Mouse (Mus musculus): ENCODE data around the gene Hcn1. TPM values are rescaled to one million over a fixed set of nuclear protein-coding genes. Genes with fewer than 3 reads are reported as not detected.
A peak's percentile ranks its signal among the peaks of the same experiment; 100 is the strongest.

Hcn1 gene
- polyA plus RNA-seq, 1 experiment from 2014 or later: 0.10 TPM

DNA sequence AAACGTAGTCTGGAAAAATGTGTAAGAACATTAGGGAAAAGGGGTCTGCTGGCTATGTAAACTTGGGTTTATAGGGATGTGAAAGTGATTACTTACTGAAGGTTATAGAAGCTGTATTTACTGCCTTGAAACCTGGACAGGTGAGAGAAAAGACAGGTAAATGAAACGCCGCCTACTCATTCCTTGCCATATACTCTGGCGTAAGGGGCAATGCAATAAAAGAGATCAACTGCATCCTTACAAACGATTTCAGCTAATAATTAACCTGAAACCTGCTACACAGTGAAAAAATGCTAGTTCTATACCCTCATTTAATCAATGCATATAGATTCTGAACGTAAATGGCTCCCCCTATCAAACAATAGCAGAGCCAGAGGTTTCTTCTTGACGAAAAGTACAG lies 17.4 kb downstream of the Hcn1 start:
- H3K4me1 ChIP-seq: no peaks in the 10 kb centered on the region
- H3K9ac ChIP-seq (replicated peaks): no peak overlapping the region
- WGBS: 85% methylated on average over 7 of the region's 7 CpGs
- no peak for ATAC-seq (ENCODE audit: low FRiP score, low read depth)
- H3K36me3 ChIP-seq: no peaks in the 10 kb centered on the region
- no peaks in the 10 kb centered on the region for H3K27me3 ChIP-seq
- H3K4me2 ChIP-seq (replicated peaks): no peak overlapping the region
- no peak overlapping the region for H3K27ac ChIP-seq (replicated peaks)
- H3K9me3 ChIP-seq: no peaks in the 10 kb centered on the region
- H3K4me3 ChIP-seq: no peak overlapping the region

DNA sequence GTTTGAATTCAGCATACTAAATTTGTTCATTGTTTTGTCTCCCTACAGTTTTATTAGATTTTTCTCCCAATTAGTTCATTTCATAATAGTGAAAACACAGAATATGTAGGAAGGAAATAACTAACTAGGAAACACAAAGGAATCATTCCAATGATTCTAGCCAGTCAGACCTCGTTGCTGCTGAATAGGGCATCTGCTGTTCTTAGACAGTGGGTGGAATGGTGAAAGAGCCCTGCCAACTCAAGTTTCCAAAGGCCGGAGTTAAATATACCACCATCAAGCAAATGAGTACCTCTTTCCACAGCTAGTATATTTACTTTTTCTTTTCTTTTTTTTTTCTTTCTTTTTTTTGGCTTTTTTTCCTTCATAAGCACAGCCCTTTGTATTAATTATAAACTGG lies 55.4 kb downstream of the Hcn1 start:
- Histone ChIP-seq H3K27me3 (no peaks in the 10 kb centered on the region), H3K4me1 (no peaks in the 10 kb centered on the region), H3K4me2 (replicated peaks) (no peak overlapping the region), H3K36me3 (no peaks in the 10 kb centered on the region), H3K9ac (replicated peaks) (no peak overlapping the region), H3K4me3 (no peak overlapping the region), H3K27ac (replicated peaks) (no peak overlapping the region), H3K9me3 (no peaks in the 10 kb centered on the region)
- WGBS: 65% methylated on average over 2 of the region's 2 CpGs
- ATAC-seq (ENCODE audit: low FRiP score, low read depth): no peak

DNA sequence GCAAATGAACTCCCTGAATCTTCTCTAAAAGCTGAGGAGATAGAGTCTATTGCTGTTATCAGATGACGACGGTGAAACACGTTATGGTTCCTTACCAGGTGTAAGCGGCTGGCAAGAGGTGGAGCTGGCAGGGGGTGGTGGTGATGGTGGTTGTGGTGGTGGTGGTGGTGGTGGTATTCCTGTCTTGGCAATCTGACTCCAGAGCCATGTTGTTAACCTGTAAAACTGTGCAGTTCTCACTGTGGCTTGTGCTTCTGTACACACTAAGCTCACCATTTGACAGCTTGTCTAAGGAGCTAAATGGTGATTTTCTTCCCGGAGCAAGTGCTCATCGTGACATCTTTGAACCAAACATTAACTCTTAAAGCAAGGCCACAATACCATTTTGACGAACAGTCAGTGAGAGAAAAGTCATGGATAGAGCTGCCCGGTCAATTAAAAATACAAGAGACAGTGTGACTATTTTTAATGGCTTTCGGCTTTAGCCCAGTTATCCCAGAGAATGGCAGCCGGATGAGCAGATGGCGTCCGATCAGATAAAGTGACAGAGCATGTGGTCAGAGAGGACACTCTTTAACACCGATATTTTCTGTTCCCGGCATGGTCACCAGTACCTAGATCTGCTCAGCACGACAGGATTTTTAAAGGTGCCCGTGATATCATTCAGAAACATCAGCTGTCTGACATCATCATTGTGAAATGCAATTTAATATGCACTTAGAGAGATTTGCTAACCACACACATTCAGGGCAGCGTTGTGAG lies 56.5 kb downstream of the Hcn1 start:
- Histone ChIP-seq H3K36me3 (no peaks in the 10 kb centered on the region), H3K27ac (replicated peaks) (no peak overlapping the region), H3K4me2 (replicated peaks) (no peak overlapping the region), H3K9me3 (no peaks in the 10 kb centered on the region), H3K27me3 (no peaks in the 10 kb centered on the region), H3K4me3 (no peak overlapping the region), H3K4me1 (no peaks in the 10 kb centered on the region), H3K9ac (replicated peaks) (no peak overlapping the region)
- 85% methylated on average over 17 of the region's 17 CpGs for WGBS
- peak; percentile 44; the same call in 1 of the 2 replicates for ATAC-seq (ENCODE audit: low FRiP score, low read depth)

DNA sequence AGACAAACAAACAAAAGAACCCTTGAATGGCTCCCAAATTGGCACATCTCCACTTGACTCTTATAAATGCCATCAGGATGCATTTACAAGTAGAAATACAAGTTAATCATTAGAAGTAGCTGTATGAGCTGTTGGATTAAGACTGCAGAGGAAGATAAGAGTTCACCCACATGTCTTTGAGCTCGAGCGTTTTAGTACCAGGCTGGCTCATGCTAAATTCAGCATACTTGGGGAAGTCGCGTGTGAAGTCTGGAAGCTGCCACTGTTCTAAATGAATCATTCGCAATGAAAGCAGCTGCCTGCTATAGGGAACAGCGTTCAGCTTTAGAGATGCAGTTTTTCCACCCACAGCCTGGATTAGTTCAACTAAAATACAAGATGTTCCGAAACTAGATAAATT lies 57.4 kb downstream of the Hcn1 start:
- ATAC-seq (ENCODE audit: low FRiP score, low read depth): no peak

DNA sequence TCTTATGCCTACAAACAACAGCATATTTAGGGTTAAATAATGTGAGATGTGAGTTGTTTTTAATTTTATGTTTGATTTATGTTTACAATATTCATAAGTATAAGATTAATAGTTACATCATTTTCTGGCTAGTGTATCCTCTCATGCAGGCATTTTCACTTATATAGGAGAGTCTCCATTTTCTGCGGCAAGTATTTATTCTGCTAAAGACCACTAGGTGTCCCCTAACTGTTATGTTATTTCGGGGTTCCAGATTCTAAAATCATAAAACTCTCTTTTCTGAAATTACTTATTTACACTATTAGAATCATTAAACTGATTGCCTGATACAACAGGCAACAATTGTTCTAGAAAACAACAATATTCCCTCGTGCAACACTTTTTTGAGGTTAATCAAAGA lies 60.5 kb downstream of the Hcn1 start:
- no peaks in the 10 kb centered on the region for H3K4me1 ChIP-seq
- H3K9ac ChIP-seq (replicated peaks): no peak overlapping the region
- H3K4me2 ChIP-seq (replicated peaks): no peak overlapping the region
- no peak overlapping the region for H3K27ac ChIP-seq (replicated peaks)
- H3K27me3 ChIP-seq: no peaks in the 10 kb centered on the region
- no peak overlapping the region for H3K4me3 ChIP-seq
- WGBS: 79% methylated on average over 3 of the region's 3 CpGs
- ATAC-seq (ENCODE audit: low FRiP score, low read depth): no peak
- H3K36me3 ChIP-seq: no peaks in the 10 kb centered on the region
- no peaks in the 10 kb centered on the region for H3K9me3 ChIP-seq

More for the DNA sequence above, 57.4 kb downstream of the Hcn1 start:
- no peaks in the 10 kb centered on the region for H3K4me1 ChIP-seq
- H3K9me3 ChIP-seq: no peaks in the 10 kb centered on the region
- no peak overlapping the region for H3K4me3 ChIP-seq
- H3K27ac ChIP-seq (replicated peaks): no peak overlapping the region
- no peak overlapping the region for H3K9ac ChIP-seq (replicated peaks)
- no peak overlapping the region for H3K4me2 ChIP-seq (replicated peaks)
- no peaks in the 10 kb centered on the region for H3K36me3 ChIP-seq
- 75% methylated on average over 7 of the region's 7 CpGs for WGBS
- H3K27me3 ChIP-seq: no peaks in the 10 kb centered on the region

DNA sequence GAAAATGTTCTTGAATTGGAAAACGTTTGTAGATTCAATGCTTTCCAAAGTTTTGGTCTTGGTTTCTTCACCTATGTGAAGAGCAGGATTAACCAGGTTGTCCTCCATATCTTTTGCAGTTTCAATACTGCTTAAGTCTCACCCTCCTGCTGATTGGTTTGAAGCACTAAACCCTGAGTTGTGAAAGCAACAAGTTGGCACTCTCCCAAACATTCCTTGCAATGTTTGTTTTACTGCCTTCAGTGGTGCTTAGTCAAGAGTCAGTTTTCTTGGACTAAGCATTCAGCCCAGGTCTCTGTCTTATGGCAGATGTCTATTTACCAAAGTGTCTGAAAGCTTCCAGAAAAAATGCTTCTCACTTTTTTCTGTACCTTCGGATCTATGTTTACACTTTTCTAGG lies 67.2 kb downstream of the Hcn1 start:
- no peaks in the 10 kb centered on the region for H3K27me3 ChIP-seq
- no peak overlapping the region for H3K27ac ChIP-seq (replicated peaks)
- ATAC-seq (ENCODE audit: low FRiP score, low read depth): no peak
- H3K36me3 ChIP-seq: no peaks in the 10 kb centered on the region
- no peaks in the 10 kb centered on the region for H3K4me1 ChIP-seq
- H3K9me3 ChIP-seq: no peaks in the 10 kb centered on the region
- WGBS: 67% methylated on average over 2 of the region's 2 CpGs
- no peak overlapping the region for H3K4me3 ChIP-seq
- H3K4me2 ChIP-seq (replicated peaks): no peak overlapping the region
- H3K9ac ChIP-seq (replicated peaks): no peak overlapping the region

DNA sequence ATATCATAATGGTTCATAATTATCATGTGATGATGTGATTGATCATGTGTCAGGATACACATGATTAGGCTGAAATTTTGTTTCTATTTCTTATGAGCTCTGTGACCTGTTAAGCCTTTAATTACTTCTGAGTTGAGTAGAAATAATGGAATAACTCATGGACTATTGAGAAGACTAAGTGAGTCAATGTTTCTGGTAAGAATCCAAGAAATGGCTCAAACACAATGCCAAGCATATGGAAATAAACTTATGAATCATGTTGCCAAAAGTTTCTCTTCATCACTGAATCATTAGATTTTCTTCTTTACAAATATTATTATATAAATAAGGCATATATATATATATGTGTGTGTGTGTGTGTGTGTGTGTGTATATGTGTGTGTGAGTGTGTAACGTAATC lies 69.7 kb downstream of the Hcn1 start:
- H3K4me3 ChIP-seq: no peak overlapping the region
- 96% methylated on average over 1 of the region's 1 CpGs for WGBS
- H3K9me3 ChIP-seq: no peaks in the 10 kb centered on the region
- H3K27ac ChIP-seq (replicated peaks): no peak overlapping the region
- no peaks in the 10 kb centered on the region for H3K27me3 ChIP-seq
- H3K36me3 ChIP-seq: no peaks in the 10 kb centered on the region
- H3K4me2 ChIP-seq (replicated peaks): no peak overlapping the region
- no peak for ATAC-seq (ENCODE audit: low FRiP score, low read depth)
- H3K9ac ChIP-seq (replicated peaks): no peak overlapping the region
- no peaks in the 10 kb centered on the region for H3K4me1 ChIP-seq

DNA sequence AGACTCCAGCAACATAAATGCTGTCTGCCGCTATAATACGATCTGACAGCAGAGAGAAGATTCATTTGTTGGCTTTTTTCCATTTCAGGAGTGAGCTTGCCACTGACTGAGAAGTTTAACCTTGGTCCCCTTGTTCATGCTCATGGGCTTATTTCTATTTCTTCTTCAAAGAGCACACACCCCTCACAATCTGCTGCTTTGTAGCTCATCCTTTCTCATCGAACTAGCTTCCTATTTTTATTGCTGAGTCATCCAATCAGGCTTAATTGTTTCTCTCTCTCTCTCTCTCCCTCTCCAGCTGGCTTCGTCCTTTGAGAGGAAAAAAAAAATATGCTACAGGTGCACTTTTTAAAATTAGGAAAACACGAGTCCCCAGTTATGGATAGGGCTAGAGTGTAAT lies 74.3 kb downstream of the Hcn1 start:
- Histone ChIP-seq H3K4me1 (no peaks in the 10 kb centered on the region), H3K27ac (replicated peaks) (no peak overlapping the region), H3K36me3 (no peaks in the 10 kb centered on the region), H3K4me2 (replicated peaks) (no peak overlapping the region), H3K9ac (replicated peaks) (no peak overlapping the region), H3K4me3 (no peak overlapping the region), H3K27me3 (no peaks in the 10 kb centered on the region), H3K9me3 (no peaks in the 10 kb centered on the region)
- ATAC-seq (ENCODE audit: low FRiP score, low read depth): no peak
- 86% methylated on average over 5 of the region's 5 CpGs for WGBS

DNA sequence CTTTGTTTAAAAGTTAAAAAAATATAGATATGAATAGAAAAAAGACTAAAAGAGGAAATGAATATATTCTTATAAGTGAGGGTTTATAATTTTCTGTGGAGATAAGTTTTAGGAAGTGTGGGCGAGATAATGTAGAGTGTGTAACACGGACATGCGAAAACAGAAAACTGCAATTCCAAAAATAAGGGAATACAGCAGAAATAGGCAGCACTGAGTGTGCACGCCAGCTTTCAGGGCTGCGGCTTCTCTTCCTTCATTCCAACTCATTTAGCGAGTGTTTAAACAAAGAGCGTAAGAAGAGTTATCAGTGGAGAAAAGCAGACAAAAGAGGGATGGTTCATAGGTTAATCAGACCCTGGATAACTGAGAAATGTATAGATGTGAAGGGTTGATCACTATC lies 85.5 kb downstream of the Hcn1 start:
- no peaks in the 10 kb centered on the region for H3K4me1 ChIP-seq
- 90% methylated on average over 7 of the region's 7 CpGs for WGBS
- H3K4me2 ChIP-seq (replicated peaks): no peak overlapping the region
- H3K9ac ChIP-seq (replicated peaks): no peak overlapping the region
- ATAC-seq (ENCODE audit: low FRiP score, low read depth): no peak
- no peak overlapping the region for H3K4me3 ChIP-seq
- H3K27me3 ChIP-seq: no peaks in the 10 kb centered on the region
- no peak overlapping the region for H3K27ac ChIP-seq (replicated peaks)
- H3K9me3 ChIP-seq: no peaks in the 10 kb centered on the region
- no peaks in the 10 kb centered on the region for H3K36me3 ChIP-seq

DNA sequence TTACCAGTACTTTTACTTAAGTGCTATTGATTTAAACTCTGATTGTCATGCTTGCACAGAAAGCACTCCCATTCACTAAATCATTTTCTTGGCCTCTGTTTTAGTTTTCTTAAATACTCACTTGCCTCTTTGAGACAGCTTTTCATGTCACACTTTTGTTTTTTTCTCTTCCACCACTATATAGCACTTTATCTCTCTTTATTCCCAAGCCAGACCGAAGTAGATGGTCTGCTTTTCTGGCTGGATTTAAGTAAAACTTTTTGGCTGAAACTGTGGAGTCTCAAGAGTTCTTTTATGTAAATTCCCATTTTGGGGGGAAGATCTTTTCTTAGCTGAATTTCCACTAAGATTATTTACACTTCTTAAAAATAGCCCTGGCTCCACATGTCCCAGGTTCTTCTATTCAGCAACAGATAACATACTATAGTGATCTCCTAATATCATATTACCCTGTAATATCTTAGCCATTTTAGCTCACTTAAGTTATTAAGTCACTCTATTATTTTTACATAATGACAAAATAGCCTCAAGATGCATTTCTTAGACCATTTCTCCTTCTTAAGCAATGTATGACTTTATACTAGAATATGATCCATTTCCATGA lies 92.7 kb downstream of the Hcn1 start:
- no peaks in the 10 kb centered on the region for H3K27me3 ChIP-seq
- WGBS: 97% methylated on average over 1 of the region's 1 CpGs
- no peak overlapping the region for H3K9ac ChIP-seq (replicated peaks)

DNA sequence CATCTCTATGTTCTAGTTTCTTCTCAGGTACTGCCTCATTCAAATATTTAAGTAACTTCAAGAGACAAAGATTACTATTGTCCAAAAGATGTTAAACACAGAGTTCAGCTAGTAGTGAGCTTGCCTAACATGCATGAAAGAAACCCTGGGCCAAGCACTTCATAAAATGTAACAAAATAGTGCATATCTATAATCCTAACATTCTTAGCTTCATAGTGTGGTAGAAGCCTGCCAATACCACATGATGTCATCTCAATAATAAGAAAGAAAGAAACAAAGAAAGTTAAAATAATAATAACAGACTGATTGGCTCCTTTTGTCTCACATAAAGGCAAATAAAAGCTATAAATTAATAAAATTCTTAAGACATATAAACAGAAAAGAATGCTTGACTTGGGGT lies 103.5 kb downstream of the Hcn1 start:
- Histone ChIP-seq H3K27me3 (no peaks in the 10 kb centered on the region), H3K27ac (replicated peaks) (no peak overlapping the region), H3K36me3 (no peaks in the 10 kb centered on the region), H3K9me3 (no peaks in the 10 kb centered on the region), H3K4me2 (replicated peaks) (no peak overlapping the region), H3K4me1 (no peaks in the 10 kb centered on the region), H3K9ac (replicated peaks) (no peak overlapping the region), H3K4me3 (no peak overlapping the region)
- no peak for ATAC-seq (ENCODE audit: low FRiP score, low read depth)

More for the DNA sequence above, 92.7 kb downstream of the Hcn1 start:
- H3K9me3 ChIP-seq: no peaks in the 10 kb centered on the region
- no peak overlapping the region for H3K27ac ChIP-seq (replicated peaks)
- ATAC-seq (ENCODE audit: low FRiP score, low read depth): no peak
- H3K4me2 ChIP-seq (replicated peaks): no peak overlapping the region
- H3K4me1 ChIP-seq: no peaks in the 10 kb centered on the region
- H3K4me3 ChIP-seq: no peak overlapping the region
- H3K36me3 ChIP-seq: no peaks in the 10 kb centered on the region

DNA sequence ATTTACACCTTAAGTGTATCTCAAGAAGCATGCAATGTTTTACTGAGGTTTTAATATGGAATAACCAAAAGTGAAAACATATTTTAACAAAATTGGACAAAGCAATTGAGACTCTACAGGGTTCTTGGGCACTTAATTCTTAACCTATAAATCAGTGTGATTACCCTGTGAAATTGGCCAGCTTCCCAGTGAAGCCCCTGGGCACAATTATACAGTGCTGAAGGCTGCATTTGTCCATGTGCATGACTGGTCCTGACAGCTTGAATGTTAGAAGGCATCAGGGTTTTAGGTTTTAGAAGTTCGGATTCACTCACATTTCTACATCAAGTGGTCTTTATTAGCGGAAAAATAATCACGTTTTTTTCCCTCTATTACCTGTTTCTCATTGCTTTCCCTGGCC lies 103.9 kb downstream of the Hcn1 start:
- Histone ChIP-seq H3K9ac (replicated peaks) (no peak overlapping the region), H3K4me3 (no peak overlapping the region), H3K4me2 (replicated peaks) (no peak overlapping the region), H3K36me3 (no peaks in the 10 kb centered on the region), H3K27ac (replicated peaks) (no peak overlapping the region), H3K9me3 (no peaks in the 10 kb centered on the region), H3K4me1 (no peaks in the 10 kb centered on the region), H3K27me3 (no peaks in the 10 kb centered on the region)
- 81% methylated on average over 3 of the region's 3 CpGs for WGBS
- no peak for ATAC-seq (ENCODE audit: low FRiP score, low read depth)

DNA sequence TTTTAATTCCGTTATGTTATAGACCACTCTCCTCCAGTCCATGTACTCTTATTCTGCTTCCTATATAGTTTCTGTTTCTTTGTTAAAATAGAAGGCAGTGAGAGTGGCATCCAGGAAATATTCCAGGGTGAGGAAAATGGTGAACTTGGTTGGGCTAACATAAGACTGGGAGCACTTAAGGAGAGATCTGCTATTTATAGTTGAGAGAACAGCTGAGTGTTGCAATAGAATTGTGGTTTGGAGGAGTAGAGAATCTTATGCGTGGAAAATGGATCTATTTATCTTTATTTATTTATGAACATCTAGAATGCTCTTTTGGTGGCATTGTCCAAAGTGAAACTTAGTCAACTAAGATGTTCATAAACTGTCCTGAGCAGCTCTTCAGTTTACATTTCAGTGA lies 104.4 kb downstream of the Hcn1 start:
- Histone ChIP-seq H3K9me3 (no peaks in the 10 kb centered on the region), H3K4me1 (no peaks in the 10 kb centered on the region), H3K9ac (replicated peaks) (no peak overlapping the region), H3K27me3 (no peaks in the 10 kb centered on the region), H3K4me3 (no peak overlapping the region), H3K27ac (replicated peaks) (no peak overlapping the region), H3K36me3 (no peaks in the 10 kb centered on the region), H3K4me2 (replicated peaks) (no peak overlapping the region)
- ATAC-seq (ENCODE audit: low FRiP score, low read depth): no peak
- WGBS: 90% methylated on average over 2 of the region's 2 CpGs
